31 mouse cellular contexts compared by ENCODE assay signal in genomic region chr4:139166244-139166643, GRCm38 (mm10). TPM values are rescaled to one million over a fixed set of nuclear protein-coding genes. Genes with fewer than 3 reads are reported as not detected.
A peak's percentile ranks its signal among the peaks of the same experiment; 100 is the strongest.
DNase-seq lines count a peak whose midpoint lies in the region; ATAC-seq lines count a peak whose summit lies in the region.
"Had no signal": no experiment of that assay in that cellular context is flagged by ENCODE, and none has a peak within 500 bp of the region (broad histone marks: within the 10 kb centered on the region; RNA-seq: fewer than 3 reads in every experiment).

No protein-coding gene starts in this region.

- no peak overlapping the region for H3K9ac ChIP-seq in limb, embryonic 12.5 days (replicated peaks)
- H3K9ac ChIP-seq: embryonic facial prominence, embryonic 12.5 days; heart, embryonic 12.5 days; hindbrain, embryonic 13.5 days; liver, embryonic 13.5 days; lung, embryonic 14.5 days; neural tube, embryonic 13.5 days had no signal

- H3K27me3 ChIP-seq in limb, embryonic 12.5 days = no peaks in the 10 kb centered on the region
- no peaks in the 10 kb centered on the region for H3K27me3 ChIP-seq in limb, embryonic 10.5 days (ENCODE audit: low read depth, poor library complexity, severe bottlenecking)
- H3K27me3 ChIP-seq: embryonic facial prominence, embryonic 12.5 days; heart, embryonic 12.5 days; hindbrain, embryonic 13.5 days; liver, embryonic 13.5 days; neural tube, embryonic 13.5 days had no signal

- H3K4me3 ChIP-seq in limb, embryonic 12.5 days (replicated peaks) = no peak overlapping the region
- no peak overlapping the region for H3K4me3 ChIP-seq in limb, embryonic 10.5 days
- H3K4me3 ChIP-seq: embryonic facial prominence, embryonic 12.5 days; heart, embryonic 12.5 days; hindbrain, embryonic 13.5 days; left cerebral cortex, adult 2 months; liver, embryonic 13.5 days; neural tube, embryonic 13.5 days had no signal

- peaks cover 21% of the 10 kb centered on the region for H3K4me1 ChIP-seq in limb, embryonic 12.5 days (replicated peaks)
- peaks cover 20% of the 10 kb centered on the region for H3K4me1 ChIP-seq in limb, embryonic 10.5 days
- H3K4me1 ChIP-seq: hindbrain, embryonic 13.5 days; liver, embryonic 13.5 days; neural tube, embryonic 13.5 days had no signal

- ATAC-seq in limb, embryonic 12.5 days (ENCODE audit: insufficient number of reproducible peaks, insufficient read depth, low FRiP score, low TSS enrichment, low read depth) = no peak
- ATAC-seq: activated CD4-positive, CD25-positive, alpha-beta regulatory T cell, adult 4 months; forebrain, embryonic 14.5 days; intestine, postnatal 0 days; midbrain, embryonic 16.5 days had no signal

- H3K36me3 ChIP-seq in limb, embryonic 12.5 days = no peaks in the 10 kb centered on the region
- H3K36me3 ChIP-seq in limb, embryonic 10.5 days = no peaks in the 10 kb centered on the region
- H3K36me3 ChIP-seq: embryonic facial prominence, embryonic 12.5 days; heart, embryonic 12.5 days; hindbrain, embryonic 13.5 days; liver, embryonic 13.5 days; neural tube, embryonic 13.5 days had no signal

- 87% methylated on average over 8 of the region's 8 CpGs for WGBS in limb, embryonic 12.5 days
- 86% methylated on average over 8 of the region's 8 CpGs for WGBS in limb, embryonic 10.5 days

- 0 out of 2 replicates have a peak overlapping the region, but pooled peaks have one; percentile 2 for H3K27ac ChIP-seq in limb, embryonic 12.5 days
- no peak overlapping the region for H3K27ac ChIP-seq in limb, embryonic 10.5 days
- H3K27ac ChIP-seq: embryonic facial prominence, embryonic 12.5 days; hindbrain, embryonic 13.5 days; left cerebral cortex, adult 2 months; liver, embryonic 13.5 days; neural tube, embryonic 13.5 days had no signal

- no peak for DNase-seq in limb, embryonic 10.5 days (ENCODE audit: low spot score)
- DNase-seq in spleen, postnatal 36 days (ENCODE audit: low spot score in 2 of 2) = peak; percentile 66 to 68
- no peak for DNase-seq in spleen, postnatal 14 days (ENCODE audit: low spot score in 2 of 2)
- peak; percentile 51 to 57 for DNase-seq in monocyte, adult 2 months (ENCODE audit: low read depth in 1 of 2, low spot score in 2 of 2)
- no peak for DNase-seq in urinary bladder, postnatal 25 days (ENCODE audit: low spot score)
- DNase-seq in right cerebral cortex, postnatal 36 days (ENCODE audit: low spot score in 2 of 2) = no peak
- DNase-seq: adrenal gland, adult 2 months; cerebellum, adult 9-10 months; embryo, embryonic 11 days; gastrocnemius, postnatal 14 days; heart, adult 18-20 months; heart, postnatal 4 days; kidney, postnatal 14 days; liver, embryonic 13.5 days; lung, embryonic 14.5 days; lung, postnatal 14 days; retina, postnatal 1 day; right cerebral cortex, postnatal 14 days; thymus, adult 2 months; thymus, postnatal 4 days had no signal

- no peaks in the 10 kb centered on the region for H3K9me3 ChIP-seq in limb, embryonic 12.5 days
- H3K9me3 ChIP-seq in limb, embryonic 10.5 days (replicated peaks) = no peaks in the 10 kb centered on the region
- H3K9me3 ChIP-seq: embryonic facial prominence, embryonic 12.5 days; heart, embryonic 12.5 days; hindbrain, embryonic 13.5 days; liver, embryonic 13.5 days; neural tube, embryonic 13.5 days had no signal

- no peak overlapping the region for H3K4me2 ChIP-seq in limb, embryonic 12.5 days
- H3K4me2 ChIP-seq: embryonic facial prominence, embryonic 12.5 days; heart, embryonic 12.5 days; hindbrain, embryonic 13.5 days; liver, embryonic 13.5 days; lung, embryonic 14.5 days; midbrain, embryonic 11.5 days; neural tube, embryonic 13.5 days had no signal

RNA-seq across cellular contexts. Expression of gene Capzb, which starts 26.5 kb away (rescaled TPM):
- 386 and 390 TPM in 2 replicates for polyA plus RNA-seq in limb, embryonic 12.5 days (2016; fragmentation: Nextera tagmentation; extraction: Ambion mirVana)
- 385 and 390 TPM in 2 replicates for polyA plus RNA-seq in limb, embryonic 10.5 days (2016; fragmentation: Nextera tagmentation; extraction: Ambion mirVana)

RNA-seq across cellular contexts. Expression of gene Minos1, which starts 35.3 kb away (rescaled TPM):
- polyA plus RNA-seq in limb, embryonic 12.5 days (2016; fragmentation: Nextera tagmentation; extraction: Ambion mirVana) = 476 and 492 TPM in 2 replicates
- polyA plus RNA-seq in limb, embryonic 10.5 days (2016; fragmentation: Nextera tagmentation; extraction: Ambion mirVana) = 393 and 402 TPM in 2 replicates

Comparison
In these comparisons a context has a peak if more than half of its experiments do, and no peak if none do; other contexts are left out.
1. DNase-seq: peak in spleen, postnatal 36 days (2 of 2) and monocyte, adult 2 months (2 of 2); none in limb, embryonic 10.5 days (single experiment), spleen, postnatal 14 days (0 of 2), urinary bladder, postnatal 25 days (single experiment) and right cerebral cortex, postnatal 36 days (0 of 2).